Mouse (Mus musculus) lung, postnatal 0 days (tissue): ENCODE results near the gene Cep295. TPM values are rescaled to one million over a fixed set of nuclear protein-coding genes. Genes with fewer than 3 reads are reported as not detected.
"Not testable (repeated sequence)": the region's sequence is repeated elsewhere in the genome, so short reads cannot be mapped to it uniquely, and the experiment has no call there.

Experiments used
- ATAC-seq: fragments of 200-750 bp; cut with Nextera tagmentation; 2 replicates; pipeline ENCODE4 v1.8.0; 2017; ENCODE audit warnings: moderate library complexity
- DNase-seq: peaks from one replicate; pipeline ENCODE4 v3.0.0-alpha.2; 2016; ENCODE audit warnings: low spot score
- H3K27ac ChIP-seq: fragments of 300-500 bp; sonication (generic); 2 replicates; pipeline ENCODE4 v1.5.1; 2014; ENCODE audit warnings: antibody characterized with exemption, mild to moderate bottlenecking, low read length, mixed read lengths
- H3K27me3 ChIP-seq: fragments of 300-500 bp; sonication (generic); replicated peaks from 2 replicates; pipeline ENCODE4 v1.6.1; 2014; ENCODE audit warnings: low read length, mixed read lengths; ENCODE audit not compliant: insufficient read depth
- H3K36me3 ChIP-seq: fragments of 300-500 bp; sonication (generic); 2 replicates; pipeline ENCODE4 v1.6.1; 2014; ENCODE audit warnings: low read length, mixed read lengths; ENCODE audit not compliant: insufficient read depth
- H3K4me1 ChIP-seq: fragments of 300-500 bp; sonication (generic); 2 replicates; pipeline ENCODE4 v1.6.1; 2014; ENCODE audit warnings: antibody characterized with exemption, low read depth, low read length, mixed read lengths; ENCODE audit not compliant: insufficient read depth
- H3K4me2 ChIP-seq: fragments of 300-500 bp; sonication (generic); replicated peaks from 2 replicates; pipeline ENCODE4 v1.6.1; 2014; ENCODE audit warnings: low read depth, mild to moderate bottlenecking, low read length, moderate library complexity, mixed read lengths
- H3K4me3 ChIP-seq: fragments of 300-500 bp; sonication (generic); 2 replicates; pipeline ENCODE4 v1.5.1; 2014; ENCODE audit warnings: low read depth, low read length
- H3K9ac ChIP-seq: fragments of 300-500 bp; sonication (generic); replicated peaks from 2 replicates; pipeline ENCODE4 v1.6.1; 2014; ENCODE audit warnings: low read depth, mild to moderate bottlenecking
- H3K9me3 ChIP-seq: fragments of 300-500 bp; sonication (generic); 2 replicates; pipeline ENCODE4 v1.6.1; 2016; ENCODE audit warnings: low read length, mixed read lengths
- CTCF ChIP-seq: IDR thresholded peaks from 2 replicates; pipeline ENCODE4 v1.5.1; 2016; ENCODE audit warnings: antibody characterized with exemption, mild to moderate bottlenecking
- EP300 ChIP-seq: IDR thresholded peaks from 2 replicates; pipeline ENCODE4 v1.6.1; 2016; ENCODE audit warnings: antibody characterized with exemption, mild to moderate bottlenecking, control low read depth
- WGBS: fragments of 180-500 bp; shearing (Covaris S2); extraction: QIAGEN DNeasy Blood & Tissue Kit; methylation state at CpG from one replicate; pipeline ENCODE4 v1.1.7; 2014; 5-methylcytosine and 5-hydroxymethylcytosine counted together
- polyA plus RNA-seq: library from polyadenylated mRNA; unstranded; fragments of >200 nt; fragmentation: Nextera tagmentation; extraction: Ambion mirVana; gene quantifications from 2 replicates; pipeline ENCODE4 v1.2.1, GENCODE M21; 2015

Cep295 gene
- polyA plus RNA-seq, 1 experiment from 2014 or later = 5.5 TPM

- no peak overlapping the region for H3K4me2 ChIP-seq
- H3K4me3 ChIP-seq = no peak overlapping the region
- H3K27me3 ChIP-seq = no peaks in the 10 kb centered on the region
- H3K36me3 ChIP-seq = peaks cover 43% of the 10 kb centered on the region
- H3K9me3 ChIP-seq = no peaks in the 10 kb centered on the region
- H3K9ac ChIP-seq = no peak overlapping the region
- DNase-seq = no peak
- no peak for TF ChIP-seq CTCF
- TF ChIP-seq EP300 = no peak
- H3K4me1 ChIP-seq = no peaks in the 10 kb centered on the region
- no peak overlapping the region for H3K27ac ChIP-seq
- ATAC-seq = no peak
- 50% methylated on average over 5 of the region's 5 CpGs for WGBS
Measured at GRCm38 (mm10) chr9:15317223-15318169, 40.1 kb downstream of the Cep295 start.

- DNase-seq, H3K9me3 ChIP-seq, H3K27ac ChIP-seq, ATAC-seq, H3K4me1 ChIP-seq, H3K9ac ChIP-seq, H3K4me3 ChIP-seq, H3K4me2 ChIP-seq, H3K27me3 ChIP-seq: not testable (repeated sequence)
- 100% methylated on average over 1 of the region's 2 CpGs for WGBS
- peaks cover 40% of the 10 kb centered on the region for H3K36me3 ChIP-seq
Measured at GRCm38 (mm10) chr9:15316296-15316695, 41.3 kb downstream of the Cep295 start.

GRCm38 (mm10) chr9:15314619-15315018 is 43.0 kb downstream of the Cep295 start:
- H3K36me3 ChIP-seq = peaks cover 39% of the 10 kb centered on the region
- H3K27ac ChIP-seq = no peak overlapping the region
- H3K9ac ChIP-seq = no peak overlapping the region
- H3K27me3 ChIP-seq = no peaks in the 10 kb centered on the region
- H3K4me3 ChIP-seq = no peak overlapping the region
- no peak overlapping the region for H3K4me2 ChIP-seq
- WGBS = 98% methylated on average over 1 of the region's 1 CpGs
- no peak for DNase-seq
- H3K9me3 ChIP-seq = no peaks in the 10 kb centered on the region
- no peak for ATAC-seq
- TF ChIP-seq CTCF (no peak), EP300 (no peak)
- H3K4me1 ChIP-seq = no peaks in the 10 kb centered on the region

- Histone ChIP-seq H3K9ac (no peak overlapping the region), H3K4me3 (no peak overlapping the region), H3K9me3 (no peaks in the 10 kb centered on the region), H3K36me3 (peaks cover 49% of the 10 kb centered on the region), H3K27me3 (no peaks in the 10 kb centered on the region), H3K4me2 (no peak overlapping the region), H3K27ac (no peak overlapping the region), H3K4me1 (peaks cover 5% of the 10 kb centered on the region)
- TF ChIP-seq EP300 (no peak), CTCF (no peak)
- DNase-seq (no peak), ATAC-seq (no peak)
- 81% methylated on average over 5 of the region's 5 CpGs for WGBS
Measured at GRCm38 (mm10) chr9:15313633-15314032, 44.0 kb downstream of the Cep295 start.

- Histone ChIP-seq H3K9me3 (no peaks in the 10 kb centered on the region), H3K27ac (no peak overlapping the region), H3K4me1 (peaks cover 8% of the 10 kb centered on the region), H3K9ac (no peak overlapping the region), H3K4me3 (no peak overlapping the region), H3K36me3 (peaks cover 44% of the 10 kb centered on the region), H3K27me3 (no peaks in the 10 kb centered on the region), H3K4me2 (no peak overlapping the region)
- WGBS = 91% methylated on average over 2 of the region's 2 CpGs
- DNase-seq (no peak), ATAC-seq (no peak)
- TF ChIP-seq EP300 (no peak), CTCF (no peak)
Measured at GRCm38 (mm10) chr9:15312054-15312735, 45.4 kb downstream of the Cep295 start.

- Histone ChIP-seq H3K27me3 (no peaks in the 10 kb centered on the region), H3K4me1 (peaks cover 8% of the 10 kb centered on the region), H3K27ac (no peak overlapping the region), H3K4me2 (no peak overlapping the region), H3K4me3 (no peak overlapping the region), H3K9ac (no peak overlapping the region), H3K36me3 (peaks cover 40% of the 10 kb centered on the region), H3K9me3 (no peaks in the 10 kb centered on the region)
- 90% methylated on average over 1 of the region's 1 CpGs for WGBS
- TF ChIP-seq EP300 = no peak
- no peak for TF ChIP-seq CTCF
- DNase-seq (no peak), ATAC-seq (no peak)
Measured at GRCm38 (mm10) chr9:15310179-15310578, 47.4 kb downstream of the Cep295 start.
